Mouse (Mus musculus) embryo, embryonic 11.5 days (tissue): ENCODE measurements around the gene Lca5.
A peak's percentile ranks its signal among the peaks of the same experiment; 100 is the strongest.

ENCODE experiments used
- DNase-seq: peaks from one replicate; pipeline ENCODE4 v3.0.0-alpha.2; 2012; ENCODE audit warnings: low read depth, low spot score

Lca5 gene

DNA sequence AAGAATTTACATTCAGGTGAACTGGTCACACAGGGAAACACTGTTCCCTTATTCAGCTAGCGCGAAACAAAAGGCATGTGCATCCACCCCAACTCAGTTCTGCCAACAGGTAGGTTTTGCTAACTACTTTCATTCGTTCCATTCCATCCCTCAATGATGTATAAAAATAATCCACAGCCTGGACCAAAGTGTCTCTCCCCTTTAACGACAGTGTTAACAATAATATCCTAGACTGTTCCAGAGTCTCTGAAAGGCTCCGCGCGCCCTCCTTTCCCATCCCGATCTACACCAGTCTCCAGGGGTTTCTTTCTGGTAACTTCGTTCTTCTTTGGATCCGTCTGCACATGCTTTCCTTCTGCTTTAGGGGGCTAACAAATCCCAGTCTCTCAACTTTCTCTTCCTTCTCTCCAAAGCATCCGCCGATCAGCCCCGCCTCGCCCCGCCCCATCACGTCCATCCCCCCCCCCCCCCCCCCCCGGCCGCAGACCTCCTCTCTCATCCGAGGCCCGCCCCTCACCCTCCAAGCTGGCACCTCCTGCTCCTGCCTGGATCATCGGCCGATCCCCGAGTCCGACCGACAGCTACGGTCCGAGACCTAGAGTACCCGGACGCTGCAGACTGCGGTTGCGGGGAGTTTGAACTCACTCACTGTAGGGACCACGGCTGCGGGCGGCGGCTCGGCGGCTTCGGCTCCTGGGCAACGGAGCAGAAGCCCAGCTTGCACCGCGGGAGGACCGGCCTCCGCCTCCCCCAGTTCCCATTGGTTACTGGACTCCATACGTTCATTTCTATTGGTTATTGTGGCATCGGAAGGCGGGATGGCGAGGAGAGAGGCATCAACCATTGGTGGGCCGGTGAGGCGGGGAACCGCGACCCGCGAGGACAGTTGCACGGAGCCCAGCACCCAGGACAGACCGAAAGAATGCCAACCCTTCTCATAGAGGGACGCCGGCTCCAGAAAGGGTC lies at the start of gene Lca5:
Lca5 (minus strand) TSS at position 736 of the 966 bp plus-strand sequence.
- peak; percentile 89 for DNase-seq

DNA sequence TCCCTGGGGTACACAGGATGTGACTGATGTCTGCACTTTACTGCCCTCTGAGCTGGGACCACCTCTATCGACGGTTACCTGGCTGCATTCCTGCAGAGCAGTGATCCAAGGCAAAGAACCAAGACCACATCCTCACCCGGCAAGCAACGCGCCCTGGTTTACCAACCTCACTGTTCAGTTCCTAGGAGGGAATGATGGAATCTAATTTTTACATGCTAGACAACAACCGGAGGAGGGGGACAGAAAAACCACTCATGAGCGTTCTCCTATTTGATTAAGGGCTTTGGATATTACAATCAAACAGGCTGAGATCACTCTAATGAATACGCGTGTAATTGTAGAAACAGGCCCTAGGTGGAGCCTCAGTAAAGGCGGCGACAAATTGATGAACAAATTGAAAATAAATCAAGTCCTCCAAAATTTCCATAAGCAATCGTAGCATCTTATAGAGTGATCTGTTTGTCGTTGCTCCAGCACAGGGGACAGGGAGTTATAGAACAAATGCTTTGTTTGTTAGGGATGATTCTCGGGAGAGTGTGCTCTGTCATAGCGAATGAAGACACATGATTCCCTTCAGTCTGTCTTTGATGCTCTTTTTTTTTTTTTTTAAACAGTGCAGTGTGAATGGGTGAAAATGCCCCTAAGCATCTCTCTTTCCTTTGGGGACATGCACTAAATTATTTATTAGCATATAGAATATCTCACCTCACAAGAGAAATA lies 47.7 kb upstream of the Lca5 start:
- no peak for DNase-seq

DNA sequence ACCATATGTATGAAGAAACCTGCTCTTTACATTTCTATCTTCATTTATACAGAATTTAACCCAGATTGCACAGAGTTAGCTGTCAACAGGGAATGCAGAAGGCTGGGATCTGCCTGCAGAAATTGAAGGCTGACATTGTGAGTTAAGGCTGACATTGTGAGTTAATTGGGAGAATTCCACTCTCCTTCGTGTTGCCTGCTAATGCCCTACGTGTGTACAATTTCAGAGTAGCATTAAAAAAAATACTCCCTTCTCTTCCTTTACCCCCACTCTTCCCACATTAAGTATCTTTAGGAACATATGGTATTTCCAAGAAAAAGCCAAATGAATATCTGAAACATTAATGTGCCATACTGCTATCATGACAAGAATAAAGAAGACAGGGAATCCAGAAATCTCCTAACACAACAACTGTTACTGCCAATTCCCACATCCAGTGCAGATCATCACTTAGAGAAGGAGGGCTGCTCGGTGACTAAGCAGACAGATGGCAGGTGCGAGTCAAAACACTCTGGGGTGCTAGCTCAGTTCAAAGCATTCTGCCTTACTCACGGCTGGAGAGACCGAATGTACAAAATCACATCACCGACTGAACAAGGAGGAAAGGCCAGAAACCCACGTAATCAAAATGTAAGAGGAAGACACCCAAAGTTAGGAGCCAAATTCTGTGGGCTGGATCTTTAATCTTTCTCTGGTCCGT lies 47.0 kb upstream of the Lca5 start:
- DNase-seq, result no peak

DNA sequence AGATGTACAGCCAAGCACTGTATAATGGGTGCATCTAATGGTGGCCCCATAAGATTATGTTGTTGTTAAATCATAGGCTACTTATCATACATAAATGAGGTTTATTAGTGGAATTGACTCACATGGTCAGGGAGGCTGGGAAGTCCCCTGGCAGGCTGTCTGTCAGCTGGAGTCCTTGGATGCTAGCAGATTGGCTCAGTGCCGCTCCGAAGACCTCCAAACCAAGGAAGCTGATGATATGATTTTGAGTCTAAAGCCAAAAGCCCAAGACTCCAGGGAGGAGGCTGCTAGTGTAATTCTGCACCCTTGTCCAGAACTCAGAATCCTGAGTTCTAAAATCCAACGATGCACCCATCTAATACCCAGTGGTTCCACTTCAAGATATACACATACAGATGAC lies 45.0 kb upstream of the Lca5 start:
- DNase-seq, result no peak

DNA sequence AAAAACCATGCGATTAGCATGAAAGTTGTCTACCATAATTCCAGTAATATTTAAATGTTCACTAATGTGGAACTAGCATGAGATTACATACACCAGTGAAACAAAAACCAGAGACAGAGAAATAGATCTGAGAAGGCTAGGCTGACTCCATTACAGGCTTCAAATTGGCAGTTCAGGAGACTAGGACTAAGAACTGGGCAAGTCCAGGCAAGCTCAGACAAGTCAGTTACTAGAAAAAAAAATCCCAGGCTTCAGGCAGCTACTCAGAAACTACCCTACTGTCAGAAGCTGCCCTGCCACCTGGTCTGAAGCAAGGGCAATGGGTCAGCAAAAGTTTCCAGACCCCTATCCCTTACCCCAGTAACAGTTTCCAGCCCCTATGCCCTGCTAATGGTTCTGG lies 44.4 kb upstream of the Lca5 start:
- no peak for DNase-seq

DNA sequence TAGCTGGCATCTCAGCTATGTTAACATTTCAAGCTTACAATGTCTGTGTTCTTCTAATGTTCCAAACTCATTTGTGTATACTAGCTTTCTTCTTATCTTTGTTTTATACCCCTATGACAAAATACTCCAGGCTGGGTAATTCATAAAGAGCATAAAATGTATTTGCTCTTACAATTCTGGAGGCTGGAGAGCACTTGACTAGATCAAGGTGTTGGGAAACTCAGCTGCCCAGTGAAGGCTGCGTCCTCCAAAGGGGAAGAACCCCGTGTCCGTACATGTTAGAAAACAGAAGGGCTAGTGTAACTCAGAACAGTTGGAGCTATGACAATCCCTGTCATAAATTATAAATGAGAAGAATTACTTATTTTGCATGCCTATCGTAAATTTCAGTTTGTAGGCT lies 42.5 kb upstream of the Lca5 start:
- no peak for DNase-seq

DNA sequence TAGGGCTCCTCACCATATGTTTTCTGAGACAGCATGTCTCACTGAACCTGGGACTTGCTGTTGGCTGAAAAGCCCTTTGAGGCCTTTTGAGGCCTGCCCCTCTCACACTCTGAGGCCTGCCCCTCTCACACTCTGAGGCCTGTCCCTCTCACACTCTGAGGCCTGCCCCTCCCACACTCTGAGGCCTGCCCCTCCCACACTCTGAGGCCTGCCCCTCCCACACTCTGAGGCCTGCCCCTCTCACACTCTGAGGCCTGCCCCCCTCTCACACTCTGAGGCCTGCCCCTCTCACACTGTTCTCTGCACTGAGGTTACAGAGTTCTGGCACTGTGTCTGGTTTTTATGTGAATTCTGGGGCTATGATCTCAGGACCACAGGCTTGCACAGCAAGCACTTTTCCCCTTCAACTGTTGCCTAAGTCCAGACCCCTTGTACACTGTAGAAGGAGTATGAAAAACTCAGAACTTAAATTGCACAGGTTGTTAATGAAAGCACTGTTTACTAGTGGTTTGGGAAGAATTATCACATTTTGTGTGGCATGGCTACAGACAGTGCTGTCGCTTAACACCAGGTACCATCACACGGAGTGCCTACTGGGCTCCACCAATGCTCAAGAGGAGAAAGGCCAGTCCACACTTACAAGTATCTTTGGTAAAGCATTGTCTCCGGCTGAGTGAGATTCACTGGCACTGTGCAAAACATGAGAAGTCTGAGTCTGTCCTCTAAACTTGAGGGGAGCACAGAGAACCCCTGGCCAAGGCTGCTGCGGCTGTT lies 41.4 kb upstream of the Lca5 start:
- peak; percentile 8 for DNase-seq

DNA sequence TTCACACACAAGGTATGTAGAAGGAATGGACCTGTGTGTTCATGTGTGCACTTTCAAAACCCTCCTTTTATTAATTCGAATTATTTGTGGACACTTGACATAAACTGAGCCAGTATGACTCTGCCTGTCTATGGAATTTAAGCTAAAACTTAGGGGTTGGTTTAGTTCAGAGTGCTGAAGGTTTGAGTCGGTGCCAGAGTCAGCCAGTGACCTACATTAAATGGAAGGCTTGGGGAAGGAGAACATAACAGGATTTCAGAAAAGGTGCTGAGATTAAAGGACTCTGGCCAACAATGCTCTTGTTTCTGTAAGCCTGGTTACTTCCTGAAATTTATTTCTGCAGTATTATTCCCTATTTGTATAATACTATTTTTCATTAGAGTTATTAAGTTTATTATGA lies 28.9 kb upstream of the Lca5 start:
- no peak for DNase-seq

DNA sequence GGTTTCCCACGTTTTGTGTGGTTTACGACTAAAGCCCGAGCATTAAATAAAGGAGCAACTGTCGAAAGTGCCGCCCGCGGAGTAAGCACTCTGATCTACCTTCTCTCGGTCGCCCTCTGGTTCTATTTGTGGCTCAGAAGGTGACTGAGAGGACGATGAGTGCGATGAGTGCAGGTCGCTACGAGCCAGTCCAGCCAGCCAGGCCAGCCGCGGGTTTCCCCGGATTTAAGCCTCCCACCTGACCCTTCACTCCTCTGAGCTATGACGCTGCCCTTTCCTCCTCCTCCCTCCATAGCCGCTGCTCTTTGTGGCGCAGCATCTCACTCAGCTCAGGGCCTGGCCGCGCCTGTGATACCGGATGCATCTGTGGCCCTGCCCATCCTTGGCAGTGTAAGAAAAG lies 6.8 kb upstream of the Lca5 start:
- DNase-seq, result no peak

DNA sequence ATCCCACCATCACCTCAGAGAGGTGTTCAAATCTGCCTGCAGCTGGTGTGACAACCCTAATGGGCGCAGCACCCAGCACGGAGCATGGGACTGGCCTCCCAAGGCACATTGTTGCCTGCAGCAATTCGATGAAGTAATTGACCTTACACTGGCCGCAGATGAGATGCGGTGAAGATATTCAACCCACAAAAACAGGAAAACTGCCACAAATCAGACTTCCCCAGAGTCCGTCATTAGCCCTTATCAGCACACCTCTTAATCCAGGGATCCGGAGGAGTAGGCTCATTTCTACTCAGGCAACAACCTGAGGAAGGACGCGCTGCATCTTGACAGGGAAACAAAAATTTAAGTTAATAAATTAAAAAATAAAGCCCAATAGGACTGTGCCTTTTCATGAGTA lies 6.2 kb upstream of the Lca5 start:
- no peak for DNase-seq

DNA sequence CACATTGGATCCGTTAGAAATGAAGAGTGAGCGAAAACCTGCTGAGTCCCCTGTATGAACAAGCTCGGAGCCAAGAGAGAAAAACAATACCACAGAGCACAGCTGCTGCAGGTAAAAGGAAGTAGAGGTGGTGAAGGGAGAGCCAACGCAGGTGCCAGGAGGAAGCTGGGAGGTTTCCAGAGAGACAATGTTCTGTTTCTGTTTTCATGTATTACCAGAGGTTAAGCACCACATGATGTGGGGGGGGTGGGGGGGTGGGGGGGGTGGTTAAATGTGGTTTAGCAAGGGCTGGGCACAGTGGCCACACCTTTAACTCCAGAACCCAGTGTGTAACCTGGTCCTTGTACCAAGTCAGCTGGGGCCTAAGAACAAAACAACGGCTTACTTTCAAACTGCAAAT lies 3.3 kb downstream of the Lca5 start:
- no peak for DNase-seq

DNA sequence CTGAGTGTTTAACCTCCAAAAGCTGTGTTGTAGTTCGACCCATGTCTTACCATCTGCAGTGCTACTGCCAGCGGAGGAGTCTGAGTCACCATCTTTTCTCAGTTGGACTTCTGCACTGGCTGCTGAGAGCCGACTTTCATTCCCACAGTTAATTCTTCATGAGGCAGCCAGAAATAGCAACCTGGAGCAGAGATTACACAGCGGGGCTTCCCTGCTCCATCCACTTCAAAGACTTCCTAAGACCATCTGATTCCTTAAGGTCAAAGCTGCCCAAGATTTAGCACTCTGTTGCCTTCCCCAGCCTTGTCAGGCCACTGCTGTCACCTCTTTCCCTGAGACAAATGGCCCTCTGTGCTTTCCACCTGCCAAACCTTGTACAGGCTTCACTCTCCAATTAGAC lies 6.4 kb downstream of the Lca5 start:
- no peak for DNase-seq

DNA sequence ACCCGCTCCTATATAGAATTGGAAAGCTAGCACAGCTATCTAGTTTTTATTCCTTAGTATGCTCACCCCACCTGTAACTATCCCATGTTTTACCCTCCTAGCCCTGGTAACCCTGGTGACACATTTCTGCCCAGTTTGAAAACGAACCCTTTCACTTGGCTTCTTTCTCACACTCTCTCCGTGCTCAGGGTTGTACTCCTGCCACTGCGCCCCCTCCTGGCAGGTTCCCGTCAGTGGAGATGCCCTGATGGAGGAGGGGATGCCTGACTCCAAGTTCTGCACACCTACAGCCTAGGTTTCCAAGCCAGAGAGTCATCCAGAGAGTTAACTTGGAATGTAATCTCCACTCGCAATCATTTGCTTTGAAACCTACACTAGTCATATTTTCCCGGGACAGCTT lies 7.3 kb downstream of the Lca5 start:
- no peak for DNase-seq

DNA sequence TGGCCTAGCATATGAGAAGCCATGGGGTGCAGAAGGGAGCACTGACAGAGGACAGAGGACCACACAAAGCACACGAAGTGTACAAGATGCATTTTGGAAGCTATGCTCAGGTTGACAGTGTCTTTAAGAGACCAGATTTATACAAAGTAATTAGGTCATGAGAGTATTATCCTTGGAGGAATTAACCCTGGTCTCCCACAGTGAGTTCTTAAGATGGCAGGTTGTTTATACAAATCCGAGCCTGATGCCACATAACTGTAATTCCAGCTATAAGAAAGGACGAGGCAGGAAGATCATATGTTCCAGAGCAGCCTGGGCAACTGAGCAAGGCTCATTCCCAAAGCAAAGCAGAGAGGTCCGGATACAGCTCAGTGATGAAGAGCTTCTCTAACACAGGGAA lies 13.0 kb downstream of the Lca5 start:
- no peak for DNase-seq

DNA sequence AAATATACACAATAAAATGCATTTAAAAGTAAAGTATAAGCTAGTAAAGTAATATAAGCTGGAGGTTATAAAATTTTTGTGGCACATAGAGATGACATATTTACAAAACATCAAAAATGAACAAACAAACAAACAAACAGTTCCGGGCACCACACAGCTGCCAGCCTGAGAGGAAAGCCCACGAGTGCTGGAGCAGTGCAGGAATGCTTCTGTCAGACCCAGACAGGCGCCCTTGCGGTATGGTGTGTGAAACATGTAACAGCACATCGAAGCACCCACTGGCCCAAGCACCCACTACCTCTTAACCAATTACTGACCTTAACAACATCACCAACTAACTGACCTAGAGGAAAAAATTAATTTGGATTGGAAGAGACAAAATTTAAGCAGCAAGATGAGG lies 22.0 kb downstream of the Lca5 start:
- DNase-seq, result no peak

DNA sequence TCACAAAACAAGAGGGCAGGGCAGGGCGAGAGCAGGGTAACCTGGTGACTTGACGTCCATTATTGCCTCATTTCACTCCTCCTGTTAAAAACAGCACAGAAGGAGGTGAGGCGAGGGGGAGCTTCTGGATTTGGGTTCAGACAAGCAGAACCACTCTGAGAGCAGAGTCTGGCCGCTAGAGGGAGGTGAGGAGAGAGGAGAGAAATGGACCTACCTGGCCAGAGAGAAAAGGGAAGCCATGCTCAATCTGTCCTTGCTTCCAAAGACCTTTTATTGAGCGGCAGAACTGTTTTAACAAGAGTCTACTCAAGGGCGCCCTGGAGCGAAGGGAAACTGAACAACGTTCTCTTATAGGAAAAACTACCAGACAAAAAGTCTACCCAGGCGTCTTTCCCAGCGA lies 27.9 kb downstream of the Lca5 start:
- no peak for DNase-seq

DNA sequence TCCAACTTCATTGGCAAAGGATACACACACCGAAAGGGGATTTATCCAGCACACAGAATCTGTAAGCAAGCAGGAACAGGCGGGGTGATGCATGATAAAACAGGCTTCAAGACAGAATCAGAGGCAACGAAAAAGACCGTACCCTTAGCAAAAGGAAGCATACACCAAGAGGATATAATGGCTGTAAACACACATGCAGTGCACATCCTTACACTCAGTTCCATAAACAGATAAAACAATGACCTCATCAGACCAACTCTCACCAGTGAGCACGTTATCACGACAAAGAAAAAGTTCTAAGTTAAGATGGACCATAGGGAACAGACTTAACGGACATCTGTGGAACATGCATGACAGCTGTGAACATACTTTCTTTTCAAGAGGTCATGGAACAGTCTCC lies 35.8 kb downstream of the Lca5 start:
- DNase-seq, result no peak

DNA sequence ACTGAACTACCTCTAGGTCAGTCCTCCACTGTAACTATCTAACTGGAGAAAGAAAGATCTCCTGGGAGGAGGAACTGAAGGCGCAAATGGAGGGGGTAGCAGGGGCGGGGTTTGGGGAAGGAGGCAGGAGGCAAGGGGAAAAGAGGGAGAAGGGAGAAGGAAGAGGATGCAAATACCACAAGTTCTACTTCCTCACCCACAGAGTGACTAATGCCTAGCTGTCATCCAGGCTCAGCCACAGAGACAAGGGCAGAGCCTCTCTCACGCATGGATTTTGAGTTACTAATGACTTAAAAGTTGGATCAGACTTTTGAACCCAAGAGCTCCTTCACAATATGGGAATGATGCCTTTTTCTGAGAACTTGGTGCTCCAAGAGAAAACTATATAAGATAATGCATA lies 40.1 kb downstream of the Lca5 start:
- DNase-seq, result no peak

DNA sequence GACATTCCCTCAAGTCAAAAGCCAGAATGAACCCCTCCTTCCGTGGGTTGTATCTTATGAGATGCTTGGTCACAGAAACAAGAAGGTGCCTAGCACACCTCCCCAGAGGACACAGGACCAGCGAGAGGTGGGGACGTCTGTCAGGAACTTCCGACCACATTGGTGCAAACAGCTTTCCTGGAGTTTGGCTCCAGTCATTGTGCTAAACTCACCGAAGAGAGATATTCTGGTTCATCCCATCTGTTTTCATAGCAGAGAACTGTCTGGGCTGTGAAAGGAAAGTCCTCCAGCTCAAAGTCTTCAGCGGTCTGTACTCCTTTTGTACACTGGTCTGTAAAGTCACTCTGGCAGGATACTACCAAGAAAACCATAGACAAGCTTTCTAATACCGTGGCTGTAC lies 41.5 kb downstream of the Lca5 start:
- no peak for DNase-seq

DNA sequence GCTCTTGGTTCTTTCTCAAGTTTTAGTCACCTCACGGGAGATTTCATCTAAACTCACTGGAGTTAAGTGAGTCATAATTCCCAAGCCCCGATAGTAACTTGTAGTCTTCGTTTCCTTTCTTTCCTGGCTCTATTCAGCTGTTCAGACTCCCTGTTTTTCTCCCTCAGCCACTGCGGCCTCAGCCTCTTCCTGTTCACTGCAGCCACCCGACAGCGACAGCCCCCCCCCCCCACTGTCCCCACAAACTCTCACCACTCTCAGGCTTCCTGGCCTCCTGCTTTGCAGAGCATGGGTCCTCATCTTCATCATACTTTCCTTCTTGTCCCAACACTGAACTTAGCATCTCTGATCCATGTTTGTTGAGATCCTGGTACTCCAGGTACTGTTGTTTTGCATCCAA lies 42.7 kb downstream of the Lca5 start:
- no peak for DNase-seq

DNA sequence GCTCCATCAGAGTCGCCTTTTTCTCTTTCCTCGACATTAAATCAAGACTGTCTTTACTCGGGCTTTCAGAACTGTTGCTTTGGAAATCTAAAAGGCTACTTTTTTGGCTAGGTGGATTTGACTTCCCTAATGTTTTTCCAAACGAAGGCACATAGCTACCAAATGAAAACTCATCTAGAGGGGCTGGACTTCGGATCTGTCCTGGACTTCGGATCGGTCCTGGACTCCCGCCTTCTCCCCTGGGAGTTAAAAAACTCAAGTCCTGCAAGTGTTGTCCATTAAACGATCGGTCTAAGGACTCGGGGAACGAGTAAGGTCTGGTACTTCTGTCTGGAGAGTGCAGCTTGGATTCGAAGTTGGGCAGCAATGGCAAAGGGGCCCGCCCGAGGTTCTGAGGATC lies 45.5 kb downstream of the Lca5 start:
- DNase-seq, result no peak

DNA sequence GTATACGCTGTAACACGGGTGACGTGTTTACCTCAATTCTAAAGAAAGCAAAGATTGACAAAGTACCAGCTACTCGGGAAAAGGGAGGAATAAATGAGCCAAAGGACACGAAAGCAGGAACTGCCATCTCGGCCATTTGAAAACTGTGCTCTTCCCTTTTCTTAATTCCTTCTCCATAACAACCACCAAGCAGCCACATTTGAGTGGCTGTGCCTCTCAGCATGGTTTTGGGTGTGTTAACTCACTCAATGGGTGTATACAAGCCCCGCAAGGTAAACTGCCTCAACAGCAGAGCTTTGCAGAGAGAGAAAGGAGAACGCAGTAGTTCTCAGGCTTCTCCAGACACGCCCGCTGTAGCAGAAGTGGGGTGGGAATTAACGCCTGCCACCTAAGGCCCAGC lies 48.9 kb downstream of the Lca5 start:
- no peak for DNase-seq
